Mouse (Mus musculus) kidney, adult 9 months (tissue): ENCODE data around the gene Fkbp3.
"Not testable (repeated sequence)": the region's sequence is repeated elsewhere in the genome, so short reads cannot be mapped to it uniquely, and the experiment has no call there.

Experiments
- DNase-seq: peaks from one replicate; pipeline ENCODE4 v3.0.0; 2022

Fkbp3 gene

GRCm38 (mm10) chr12:65073611-65074178 lies at the start of gene Fkbp3:
TSS of gene Fkbp3 (minus strand) at chr12:65074007.
- DNase-seq = peak; percentile 98

GRCm38 (mm10) chr12:65119451-65119850 lies 45.6 kb upstream of the Fkbp3 start:
- DNase-seq = no peak

- DNase-seq = no peak
These were observed 45.2 kb upstream of the Fkbp3 start for GRCm38 (mm10) chr12:65118968-65119367.

- not testable (repeated sequence) for DNase-seq
These were observed 41.2 kb upstream of the Fkbp3 start for GRCm38 (mm10) chr12:65114978-65115377.

GRCm38 (mm10) chr12:65113925-65114324 lies 40.1 kb upstream of the Fkbp3 start:
- no peak for DNase-seq

- DNase-seq = no peak
These were observed 39.0 kb upstream of the Fkbp3 start for GRCm38 (mm10) chr12:65112811-65113210.

- no peak for DNase-seq
These were observed 37.7 kb upstream of the Fkbp3 start for GRCm38 (mm10) chr12:65111503-65111902.

- DNase-seq = no peak
These were observed 34.9 kb upstream of the Fkbp3 start for GRCm38 (mm10) chr12:65108746-65109145.

- DNase-seq = no peak
These were observed 3.1 kb upstream of the Fkbp3 start for GRCm38 (mm10) chr12:65076906-65077305.

- DNase-seq = peak; percentile 10
These were observed 2.0 kb upstream of the Fkbp3 start for GRCm38 (mm10) chr12:65075733-65076310.

GRCm38 (mm10) chr12:65075085-65075732 lies 1.4 kb upstream of the Fkbp3 start, which contains the start of gene Fancm:
TSS of gene Fancm (plus strand) at chr12:65075603.
- DNase-seq = peak; percentile 93

GRCm38 (mm10) chr12:65074651-65075050 lies 844 bp upstream of the Fkbp3 start:
- peak; percentile 19 for DNase-seq

GRCm38 (mm10) chr12:65072911-65073610 lies 746 bp downstream of the Fkbp3 start:
- DNase-seq = no peak

GRCm38 (mm10) chr12:65068409-65068808 lies 5.4 kb downstream of the Fkbp3 start:
- DNase-seq = no peak

GRCm38 (mm10) chr12:65066234-65066633 lies 7.6 kb downstream of the Fkbp3 start:
- DNase-seq = no peak

- no peak for DNase-seq
These were observed 8.6 kb downstream of the Fkbp3 start for GRCm38 (mm10) chr12:65065241-65065640.

- DNase-seq = no peak
These were observed 12.7 kb downstream of the Fkbp3 start for GRCm38 (mm10) chr12:65061082-65061481.

GRCm38 (mm10) chr12:65058203-65058602 lies 15.6 kb downstream of the Fkbp3 start:
- DNase-seq = no peak

- DNase-seq = no peak
These were observed 25.0 kb downstream of the Fkbp3 start for GRCm38 (mm10) chr12:65048799-65049198.

GRCm38 (mm10) chr12:65037546-65037937 lies 36.3 kb downstream of the Fkbp3 start:
- no peak for DNase-seq

- no peak for DNase-seq
These were observed 36.8 kb downstream of the Fkbp3 start for GRCm38 (mm10) chr12:65036892-65037545.

- DNase-seq = peak; percentile 91
These were observed 37.5 kb downstream of the Fkbp3 start, which contains the start of gene Prpf39 for GRCm38 (mm10) chr12:65036190-65036870. TSS of gene Prpf39 (plus strand) at chr12:65036333.

GRCm38 (mm10) chr12:65035839-65036189 lies 38.0 kb downstream of the Fkbp3 start:
- no peak for DNase-seq
